Mouse (Mus musculus): Measurements from ENCODE around the gene Pknox1. TPM values are rescaled to one million over a fixed set of nuclear protein-coding genes. Genes with fewer than 3 reads are reported as not detected.
A peak's percentile ranks its signal among the peaks of the same experiment; 100 is the strongest.

The Pknox1 gene
- polyA plus RNA-seq, 1 experiment: 23.1 TPM

DNA sequence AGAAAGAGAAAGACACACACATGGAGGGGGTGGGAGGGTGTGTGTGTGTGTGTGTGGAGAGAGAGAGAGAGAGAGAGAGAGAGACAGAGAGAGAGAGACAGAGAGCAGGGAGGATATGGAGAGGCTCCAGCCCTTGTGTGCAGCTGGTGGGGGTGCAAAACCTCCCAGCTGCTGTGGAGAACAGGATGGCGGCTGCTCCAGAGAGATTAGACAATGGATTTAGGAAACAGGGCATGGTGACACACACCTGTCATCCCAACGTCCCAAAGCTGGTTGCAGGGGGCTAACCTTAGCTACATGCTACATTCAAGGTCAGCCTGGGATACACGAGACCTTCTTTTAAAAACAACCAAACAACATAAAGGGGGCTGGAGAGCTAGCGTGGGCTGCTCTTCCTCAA lies 8.3 kb upstream of the Pknox1 start:
- no peak for DNase-seq (ENCODE audit: low spot score)

DNA sequence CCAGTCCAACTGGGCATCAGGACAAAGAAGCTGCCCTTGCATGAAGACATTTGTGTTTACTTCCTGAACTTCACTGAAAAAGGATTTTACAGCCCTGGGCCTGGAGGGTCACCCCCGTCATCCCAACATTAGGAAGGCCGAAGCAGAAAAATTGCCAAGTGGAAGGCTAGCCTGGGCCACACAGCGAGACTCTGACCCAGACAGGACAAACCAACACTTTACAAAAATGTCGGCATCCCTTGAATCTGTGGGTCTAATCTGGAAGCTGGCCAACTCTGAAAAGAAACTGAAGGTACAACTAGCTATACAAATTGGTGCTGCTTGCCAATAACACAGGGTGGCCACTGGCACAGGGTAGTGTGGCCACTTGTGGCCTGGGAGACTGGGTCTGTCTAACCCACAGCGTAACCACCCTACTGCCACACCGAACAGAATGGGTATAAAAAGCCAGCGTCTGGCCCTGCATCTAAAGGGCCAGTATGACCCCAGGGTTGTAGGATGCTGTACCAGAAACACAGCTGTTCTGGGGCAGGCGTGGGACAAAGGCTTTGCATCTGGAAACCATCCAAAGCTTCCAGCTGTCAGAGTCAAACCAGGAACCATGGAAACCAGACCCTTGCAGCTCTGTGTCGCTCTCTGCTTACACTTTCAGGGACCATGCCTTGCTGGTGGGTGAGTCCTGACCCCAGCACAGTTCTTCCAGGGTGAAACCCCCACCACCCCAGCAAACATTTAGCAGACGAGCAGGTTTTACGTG lies 7.2 kb upstream of the Pknox1 start:
- no peak for DNase-seq (ENCODE audit: low spot score)

DNA sequence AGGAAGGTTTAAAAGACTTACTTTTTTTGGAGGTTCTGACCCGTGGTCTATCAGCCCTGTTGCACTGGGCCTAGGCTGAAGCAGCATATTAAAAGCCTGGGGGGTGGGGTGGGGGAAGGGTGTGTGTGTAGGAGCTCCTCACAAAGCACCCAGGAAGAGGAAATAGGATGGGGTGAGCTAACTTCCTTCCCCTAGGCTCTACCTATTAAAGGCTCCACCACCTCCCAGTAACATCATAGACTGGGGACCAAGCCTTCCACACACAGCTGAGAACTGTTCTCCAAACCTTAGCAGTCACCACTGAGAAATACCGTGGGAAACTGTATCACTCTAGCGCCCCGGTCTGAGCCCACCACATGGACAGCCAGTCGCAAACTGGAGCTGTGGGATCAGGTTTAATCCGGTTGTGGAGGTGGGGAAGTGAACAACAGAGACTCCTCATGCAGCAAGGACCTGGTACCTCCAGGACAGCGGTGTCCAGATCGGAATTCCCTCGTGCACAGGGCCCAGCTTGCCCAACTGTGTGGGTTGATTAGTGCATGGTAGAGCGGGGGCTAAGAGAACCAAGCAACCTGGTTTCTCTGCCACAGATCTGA lies 6.5 kb upstream of the Pknox1 start:
- DNase-seq (ENCODE audit: low spot score): no peak

DNA sequence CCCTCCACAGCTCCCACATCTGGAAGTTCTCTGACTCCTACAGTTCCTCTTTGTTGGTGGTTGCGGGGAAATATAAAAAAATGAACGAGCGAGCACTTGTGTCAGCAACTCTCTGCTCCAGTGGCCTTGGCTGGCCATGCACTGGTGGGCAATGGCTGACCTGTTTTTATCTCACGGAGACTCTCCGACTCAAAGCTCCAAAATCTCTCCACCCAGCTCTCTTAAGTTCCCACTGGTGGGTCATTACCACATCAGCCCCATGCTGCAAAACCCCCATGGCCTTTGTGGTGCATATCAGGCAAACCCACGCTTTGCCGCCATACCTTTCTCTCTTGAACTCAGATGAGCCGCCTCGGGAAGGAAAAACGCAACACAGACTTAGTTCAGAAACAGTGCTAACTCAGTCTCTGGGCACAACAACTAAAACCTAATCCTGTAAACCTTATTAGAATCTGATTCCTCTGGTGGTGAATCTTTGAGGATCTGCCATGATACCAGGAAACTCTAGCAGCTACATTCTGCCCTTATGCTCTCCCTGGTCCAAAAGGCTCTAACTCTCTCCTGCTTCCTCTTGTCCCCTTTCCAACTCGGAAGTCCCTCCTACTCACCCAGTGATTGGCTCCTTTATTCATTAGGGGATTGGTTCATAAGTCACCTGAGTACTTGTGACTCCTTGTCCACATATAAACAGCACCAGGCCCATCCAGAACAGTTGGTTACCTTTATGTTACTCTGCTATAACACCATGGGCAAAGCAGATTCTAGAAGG lies 5.3 kb upstream of the Pknox1 start:
- no peak for DNase-seq (ENCODE audit: low spot score)

DNA sequence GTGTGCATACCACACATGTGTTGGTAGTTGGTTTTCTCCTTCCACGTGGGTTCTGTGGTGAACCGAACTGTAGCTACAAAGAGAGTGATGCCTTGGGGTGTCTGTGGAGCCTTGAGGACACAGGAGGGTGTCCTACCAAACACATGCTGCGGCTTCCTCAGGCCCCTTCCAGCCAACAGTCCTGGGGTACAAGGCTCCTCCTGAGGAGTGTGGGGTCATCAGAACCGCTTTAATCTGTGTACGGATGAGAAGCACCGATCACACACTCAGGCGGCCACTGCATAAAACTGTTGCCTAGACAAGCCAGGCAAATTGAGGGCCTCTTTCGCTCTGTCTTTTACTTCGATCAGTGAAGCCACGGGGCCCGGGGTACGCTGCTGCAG lies 911 bp upstream of the Pknox1 start:
- peak; percentile 29 for DNase-seq (ENCODE audit: low spot score)

DNA sequence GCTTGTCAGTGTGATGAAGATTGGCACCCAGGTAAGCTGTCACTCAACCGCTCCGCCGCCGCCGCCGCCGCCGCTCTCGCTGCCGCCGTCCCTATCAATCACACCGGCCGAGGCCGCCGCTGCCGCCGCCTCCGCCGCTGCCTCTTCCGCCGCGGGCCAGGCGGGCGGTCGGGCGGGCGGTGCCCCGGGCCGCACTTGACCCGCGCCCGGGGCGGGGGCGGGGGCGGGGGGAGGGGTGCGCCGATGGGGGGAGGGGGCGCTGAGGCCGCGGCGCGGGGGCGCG lies 265 bp downstream of the Pknox1 start:
- no peak for DNase-seq (ENCODE audit: low spot score)

DNA sequence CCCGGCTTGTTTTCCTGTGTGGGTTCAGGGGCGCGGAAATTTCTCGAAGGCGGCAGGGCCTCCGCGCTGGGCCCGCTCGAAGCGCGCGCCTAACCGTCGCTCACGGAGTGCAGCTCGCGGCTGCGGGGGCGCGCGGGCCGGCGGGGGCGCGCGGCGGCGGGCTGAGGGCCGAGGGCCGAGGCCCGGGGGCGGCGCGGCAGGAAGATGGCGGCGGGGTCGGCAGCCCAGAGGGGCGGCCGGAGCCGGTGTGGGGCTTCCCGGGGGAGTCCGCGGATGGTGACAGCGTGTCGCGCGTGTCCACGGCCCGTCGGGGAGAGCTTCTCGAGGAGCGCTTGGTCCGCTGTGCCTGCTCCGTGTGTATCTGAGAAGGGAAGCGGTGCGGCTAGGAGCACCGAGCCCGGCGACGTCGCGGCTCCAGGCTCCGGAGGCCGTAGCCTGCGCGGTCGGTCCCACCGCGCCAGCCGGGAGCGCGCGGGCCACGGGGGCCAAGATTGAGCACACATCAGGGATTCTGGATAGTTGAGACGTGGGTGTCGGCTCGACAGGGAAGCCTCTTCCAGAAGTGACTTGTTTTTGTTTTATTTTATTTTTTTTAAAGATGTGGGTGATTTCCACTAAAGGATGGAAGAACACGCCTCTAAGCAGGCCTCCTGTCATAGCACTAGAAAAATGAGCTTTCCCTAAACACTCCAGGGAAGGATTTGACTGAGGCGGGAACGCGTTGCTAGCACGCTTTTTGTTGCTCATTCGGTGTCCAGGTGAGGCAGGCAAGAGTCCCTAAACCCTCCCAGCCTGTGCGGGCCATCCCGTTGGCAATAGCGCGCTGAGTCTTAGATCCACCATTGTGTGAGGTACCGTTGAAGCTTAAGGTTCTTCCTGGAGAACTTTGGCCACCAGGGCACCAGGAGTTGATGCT lies 865 bp downstream of the Pknox1 start:
- DNase-seq (ENCODE audit: low spot score): peak; percentile 64

DNA sequence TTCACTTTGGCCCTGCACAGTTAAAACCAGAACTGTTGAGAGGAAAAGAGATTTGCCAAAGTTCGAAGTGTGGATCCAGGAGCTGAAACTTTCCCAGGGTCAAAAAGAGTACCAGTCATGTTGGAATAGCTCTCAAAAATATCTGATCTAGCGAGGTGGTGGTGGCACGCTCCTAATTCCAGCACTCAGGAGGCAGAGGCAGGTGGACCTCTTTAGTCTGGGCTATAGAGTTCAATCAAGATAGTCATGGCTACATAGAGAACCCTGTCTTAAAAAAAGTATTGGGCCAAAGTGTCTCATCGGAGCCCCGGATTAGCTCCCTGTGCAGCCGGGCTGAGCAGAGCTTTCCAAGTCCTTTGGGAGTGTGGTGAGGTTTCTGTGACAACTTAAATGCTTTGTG lies 1.7 kb downstream of the Pknox1 start:
- no peak for DNase-seq (ENCODE audit: low spot score)

DNA sequence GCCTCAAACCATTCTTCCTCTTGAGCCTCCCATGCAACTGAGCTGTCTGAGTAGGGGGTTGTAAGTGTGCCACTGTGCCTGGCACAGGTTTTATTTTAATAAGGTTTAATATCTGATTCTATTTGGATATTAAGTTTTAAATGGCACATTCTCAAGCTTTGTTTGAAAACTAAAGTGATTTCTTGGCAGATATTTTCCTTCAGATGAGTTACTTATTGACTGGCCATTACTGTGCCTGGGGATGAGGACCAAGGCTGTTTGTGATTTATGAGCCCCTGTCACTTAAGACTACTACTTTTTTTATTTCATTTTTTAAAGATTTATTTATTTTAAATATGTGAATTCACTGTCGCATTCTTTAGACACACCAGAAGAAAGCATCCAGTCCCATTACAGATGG lies 5.2 kb downstream of the Pknox1 start:
- no peak for DNase-seq (ENCODE audit: low spot score)

DNA sequence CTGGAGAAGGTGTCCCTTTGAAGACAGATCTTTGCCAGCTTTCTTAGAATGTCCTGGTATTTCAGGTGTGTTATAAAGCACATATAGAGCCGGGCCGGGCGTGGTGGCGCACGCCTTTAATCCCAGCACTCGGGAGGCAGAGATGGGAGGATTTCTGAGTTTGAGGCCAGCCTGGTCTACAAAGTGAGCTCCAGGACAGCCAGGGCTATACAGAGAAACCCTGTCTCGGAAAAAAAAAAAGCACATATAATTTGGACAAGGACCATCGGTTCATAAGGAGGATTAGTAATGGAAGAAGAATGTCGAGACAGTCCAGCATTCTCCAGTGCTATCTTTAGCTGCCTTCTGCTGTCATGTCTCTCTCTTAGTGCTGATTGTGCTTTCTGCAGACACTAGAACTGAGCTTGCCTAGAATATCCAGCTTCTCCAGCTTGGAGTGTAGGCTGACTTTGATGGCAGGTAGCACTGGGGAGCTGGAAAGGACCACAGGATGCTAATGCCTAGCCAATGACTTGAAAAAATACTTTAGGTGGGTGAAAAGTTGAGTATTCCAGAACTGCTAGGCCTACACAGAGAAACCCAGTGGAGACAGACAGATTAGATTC lies 5.9 kb downstream of the Pknox1 start:
- no peak for DNase-seq (ENCODE audit: low spot score)

DNA sequence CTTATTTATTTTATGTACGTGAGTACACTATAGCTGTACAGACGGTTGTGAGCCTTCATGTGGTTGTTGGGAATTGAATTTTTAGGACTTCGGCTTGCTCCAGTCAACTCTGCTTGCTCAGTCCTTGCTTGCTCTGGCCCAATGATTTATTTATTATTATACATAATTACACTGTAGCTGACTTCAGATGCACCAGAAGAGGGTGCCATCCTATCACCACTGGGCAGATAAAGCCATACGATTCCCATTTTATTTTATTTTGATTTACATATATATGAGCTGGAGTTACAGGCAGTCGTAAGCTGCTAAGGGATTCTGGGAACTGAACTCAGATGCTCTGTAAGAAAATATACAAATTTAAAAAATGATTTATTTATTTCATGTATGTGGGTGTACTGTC lies 7.2 kb downstream of the Pknox1 start:
- no peak for DNase-seq (ENCODE audit: low spot score)

DNA sequence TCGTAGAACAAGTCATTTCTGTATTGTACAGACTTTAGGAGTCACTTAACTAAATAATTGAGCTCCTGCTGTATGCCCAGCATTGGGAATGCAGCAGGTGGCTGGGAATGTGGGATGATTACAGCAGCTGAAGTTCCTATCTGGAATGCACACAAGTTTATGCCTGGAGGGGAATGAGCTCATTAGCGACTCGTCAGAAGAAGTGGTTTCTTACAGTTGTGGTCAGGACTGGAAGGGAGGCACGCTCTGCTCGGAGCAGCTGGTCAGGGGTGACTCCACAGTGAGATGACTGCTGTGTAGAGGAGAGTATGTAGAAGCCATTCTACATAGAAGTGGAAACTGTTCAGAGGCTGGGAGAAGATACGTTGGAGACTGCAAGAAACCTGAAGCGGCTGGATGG lies 10.1 kb downstream of the Pknox1 start:
- no peak for DNase-seq (ENCODE audit: low spot score)

DNA sequence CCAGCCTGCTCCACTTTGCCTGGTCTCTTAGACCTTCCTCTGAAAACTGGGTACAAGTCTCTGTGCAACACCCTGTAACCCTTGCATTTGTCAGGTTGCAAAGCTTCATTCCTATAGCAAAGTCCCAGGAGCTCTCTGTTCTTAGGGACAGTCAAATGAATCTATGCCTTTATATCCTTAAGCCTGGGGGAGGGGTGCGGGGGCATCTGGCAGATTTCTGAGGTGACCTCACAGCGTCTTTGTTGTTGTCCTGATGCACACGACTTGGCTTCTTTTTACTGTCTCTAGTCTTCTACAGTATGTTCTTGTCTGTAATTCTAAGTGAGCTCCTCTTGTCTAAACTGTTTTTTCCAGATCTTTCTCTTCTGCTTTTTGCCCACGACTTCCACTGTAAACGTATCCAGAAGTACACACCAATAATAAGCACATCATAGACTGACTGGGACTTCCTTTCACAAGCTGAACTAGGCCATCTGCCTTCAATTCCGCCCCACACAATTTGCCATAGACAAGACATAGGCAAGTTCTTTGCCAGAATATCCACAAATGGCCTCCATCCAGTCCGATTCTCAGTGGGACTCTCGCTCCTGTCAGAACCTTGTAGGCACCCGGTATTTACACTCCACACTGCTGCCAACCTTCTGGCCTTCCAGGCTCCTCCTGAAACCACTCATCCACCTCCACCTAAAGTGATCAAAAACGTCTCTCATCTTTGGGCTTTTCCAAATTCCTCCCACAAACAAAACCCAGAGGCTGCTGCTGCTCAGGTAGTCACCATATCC lies 12.1 kb downstream of the Pknox1 start:
- DNase-seq (ENCODE audit: low spot score): no peak

DNA sequence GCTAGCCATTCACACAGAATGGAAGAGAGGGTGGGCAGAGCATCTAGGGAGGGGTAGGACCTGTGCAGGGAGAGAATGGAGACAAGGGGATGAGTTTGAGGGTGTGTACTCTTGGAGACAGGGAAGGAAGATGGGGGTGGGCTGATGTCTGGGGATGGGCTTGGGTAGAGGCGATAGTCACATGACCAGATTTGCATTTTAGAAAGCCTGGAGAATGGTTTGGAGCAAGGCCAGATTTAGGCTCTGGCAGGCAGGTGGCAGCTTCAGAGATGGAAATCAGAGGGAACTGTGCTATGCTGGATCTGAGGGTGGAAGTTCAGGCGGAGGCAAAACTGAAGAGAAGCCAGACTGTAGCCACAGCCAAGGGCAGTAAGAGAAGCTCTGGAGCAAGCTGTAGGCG lies 15.8 kb downstream of the Pknox1 start:
- DNase-seq (ENCODE audit: low spot score): no peak

DNA sequence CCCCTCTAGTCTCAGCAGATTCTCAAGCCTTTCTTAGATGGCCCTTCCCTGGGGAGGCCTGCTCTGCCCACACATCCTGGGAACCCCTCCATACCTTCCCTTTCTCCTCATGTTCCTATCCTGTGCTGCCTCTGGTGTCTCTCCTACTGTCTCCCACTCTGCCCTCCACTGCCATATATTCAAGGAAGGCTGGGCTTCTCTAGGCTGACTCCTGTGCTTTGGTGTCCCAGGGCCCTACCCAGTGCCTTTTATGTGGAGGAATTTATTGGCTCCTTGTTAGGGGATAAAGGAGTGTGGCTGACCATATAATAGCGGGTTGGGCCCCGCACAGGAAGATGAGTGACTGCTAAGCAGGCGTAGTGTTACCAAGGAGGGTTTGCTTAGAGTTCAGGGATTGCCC lies 18.7 kb downstream of the Pknox1 start:
- no peak for DNase-seq (ENCODE audit: low spot score)

DNA sequence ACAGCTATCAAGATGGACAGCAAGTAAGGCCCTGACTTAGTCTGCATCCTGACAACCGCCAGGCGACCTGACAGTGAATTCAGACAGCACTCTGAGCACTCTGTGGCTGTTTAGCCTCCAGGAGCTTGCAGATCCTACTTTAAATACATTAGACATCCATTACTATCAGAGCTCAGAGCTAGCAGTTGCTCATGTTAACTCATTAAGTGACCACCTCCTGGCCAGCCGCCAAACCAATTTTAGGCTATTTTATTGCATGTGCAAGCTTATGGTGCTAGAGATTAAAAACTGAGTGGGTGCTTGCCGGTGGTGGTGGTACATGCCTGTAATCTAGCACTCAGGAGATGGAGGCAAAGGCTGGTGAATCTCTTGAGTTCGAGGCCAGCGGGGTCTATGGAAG lies 19.2 kb downstream of the Pknox1 start:
- no peak for DNase-seq (ENCODE audit: low spot score)

DNA sequence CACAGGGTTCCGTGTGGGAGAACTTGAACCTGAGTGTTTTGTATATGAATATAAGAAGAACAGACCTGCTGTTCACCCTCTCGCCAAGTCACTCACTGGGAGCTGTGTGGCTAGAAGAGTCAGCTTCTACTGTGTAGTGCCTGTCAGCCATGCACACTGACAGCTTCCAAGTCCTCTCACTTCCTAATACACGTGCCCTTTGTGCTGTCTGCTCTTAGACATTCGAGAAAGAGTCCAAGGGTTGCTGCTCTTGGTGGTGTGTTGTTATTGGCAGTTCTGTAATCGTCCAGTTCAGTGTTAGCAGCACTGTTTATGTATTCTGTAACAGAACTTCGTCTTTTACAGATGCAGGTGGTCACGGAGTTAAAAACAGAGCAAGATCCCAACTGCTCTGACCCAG lies 23.6 kb downstream of the Pknox1 start:
- DNase-seq (ENCODE audit: low spot score): no peak

DNA sequence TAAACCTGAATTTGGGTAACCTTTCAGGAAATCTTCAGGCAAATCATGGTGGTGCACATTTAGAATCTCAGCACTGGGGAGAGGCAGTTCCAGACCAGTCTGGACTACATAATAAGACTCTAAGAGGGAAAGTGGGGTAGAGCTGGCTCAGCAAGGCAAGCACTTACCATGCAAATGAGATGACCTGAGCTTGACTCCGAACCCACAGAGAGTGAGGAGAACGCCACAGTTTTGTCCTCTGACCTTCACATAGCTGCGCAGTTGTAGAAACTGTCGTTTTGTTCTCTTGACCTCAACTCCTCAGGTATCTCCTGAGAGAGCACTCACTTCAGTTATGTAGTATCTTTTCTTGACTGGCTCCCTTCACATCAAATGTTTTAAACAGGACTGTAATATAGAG lies 24.2 kb downstream of the Pknox1 start:
- no peak for DNase-seq (ENCODE audit: low spot score)

DNA sequence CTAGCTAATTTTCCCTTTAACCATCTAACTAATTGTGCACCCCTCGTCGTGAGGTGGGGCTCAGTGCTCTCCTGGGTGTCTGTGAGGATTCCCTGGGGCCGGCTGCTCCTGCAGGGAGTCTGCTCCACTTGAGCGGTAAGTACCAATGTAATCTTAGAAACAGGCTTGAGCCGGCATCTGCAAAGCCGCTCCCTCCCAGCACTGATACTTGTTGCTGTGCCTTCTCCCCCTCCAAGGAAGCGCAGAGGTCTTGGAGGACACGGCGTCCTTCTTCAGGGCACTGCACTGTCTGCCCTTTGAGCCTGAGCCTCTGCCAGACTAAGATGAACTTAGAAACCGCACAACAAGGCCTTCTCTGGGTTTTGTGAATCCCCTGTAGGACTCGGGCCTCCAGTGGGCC lies 26.3 kb downstream of the Pknox1 start:
- no peak for DNase-seq (ENCODE audit: low spot score)

DNA sequence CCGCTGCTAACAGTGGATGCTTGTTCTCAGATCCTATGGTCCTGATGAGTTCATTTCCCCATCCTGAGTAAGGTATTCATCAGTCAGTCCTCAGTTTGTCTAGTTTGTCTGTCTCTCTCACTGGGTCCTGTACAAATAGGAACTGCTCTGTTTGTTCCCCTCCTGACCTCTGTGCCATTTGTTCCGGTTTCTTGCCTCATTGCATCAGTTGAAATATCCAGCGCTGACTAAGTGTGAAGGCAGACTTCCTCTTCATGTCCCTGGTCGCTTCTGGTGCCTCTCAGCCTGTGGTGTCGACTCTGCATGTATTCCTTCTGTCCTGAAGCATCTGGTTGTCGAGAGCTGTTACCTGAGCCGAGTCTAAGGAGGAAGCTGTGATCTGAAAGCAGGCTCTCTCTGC lies 30.1 kb downstream of the Pknox1 start:
- DNase-seq (ENCODE audit: low spot score): no peak

DNA sequence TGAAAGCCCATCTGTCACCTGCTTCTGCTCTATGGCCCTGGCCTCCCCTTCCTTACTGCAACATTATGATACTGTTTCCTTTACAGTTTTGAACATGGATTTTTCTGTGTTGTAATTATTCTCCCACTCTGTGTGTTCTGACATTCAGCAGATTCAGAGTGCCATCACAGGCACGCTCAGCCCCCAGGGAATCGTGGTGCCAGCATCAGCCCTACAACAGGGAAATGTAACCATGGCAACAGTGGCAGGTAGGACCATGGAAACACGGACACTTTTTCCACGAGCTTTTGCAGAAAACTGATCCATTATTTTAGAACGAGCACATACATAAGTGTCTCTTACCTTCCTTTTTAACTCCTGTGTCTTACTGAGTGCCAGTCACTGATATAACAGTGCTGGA lies 30.5 kb downstream of the Pknox1 start:
- no peak for DNase-seq (ENCODE audit: low spot score)
